Mouse (Mus musculus) brain, embryonic 14.5 days (tissue): Measurements from ENCODE around the gene Pdlim7. TPM values are rescaled to one million over a fixed set of nuclear protein-coding genes. Genes with fewer than 3 reads are reported as not detected.

ENCODE experiments used
- DNase-seq: peaks from one replicate; pipeline ENCODE4 v3.0.0-alpha.2; 2011; ENCODE audit warnings: low read depth
- CTCF ChIP-seq: fragments of 200-500 bp; IDR thresholded peaks from 2 replicates; pipeline ENCODE4 v1.5.1; 2012; ENCODE audit warnings: inconsistent platforms, mild to moderate bottlenecking, moderate library complexity, borderline replicate concordance; ENCODE audit not compliant: insufficient read depth, insufficient read length; ENCODE audit errors: extremely low read depth
- POLR2A ChIP-seq: fragments of 200-500 bp; IDR thresholded peaks from 2 replicates; pipeline ENCODE4 v1.6.1; 2012; ENCODE audit warnings: mild to moderate bottlenecking, inconsistent platforms, borderline replicate concordance; ENCODE audit not compliant: poor library complexity, insufficient read depth, insufficient read length, severe bottlenecking; ENCODE audit errors: extremely low read depth
- polyA plus RNA-seq: library from polyadenylated mRNA; depleted of rRNA; stranded (reverse); fragments of >200 nt; gene quantifications from 2 replicates; pipeline ENCODE4 v1.2.3, GENCODE M21; 2012

Pdlim7 gene
- polyA plus RNA-seq, 1 experiment: 118 TPM

GRCm38 (mm10) chr13:55468851-55469560, 44.5 kb downstream of the Pdlim7 start:
- peak; percentile 61 for DNase-seq
- TF ChIP-seq CTCF (peak; percentile 47; the same call in 1 of the 2 replicates), POLR2A (no peak)

GRCm38 (mm10) chr13:55465830-55466440, 47.5 kb downstream of the Pdlim7 start:
- TF ChIP-seq POLR2A (no peak), CTCF (no peak)
- DNase-seq: no peak

- DNase-seq: peak; percentile 47
- TF ChIP-seq POLR2A (no peak), CTCF (no peak)
Observed at GRCm38 (mm10) chr13:55465184-55465583, 48.3 kb downstream of the Pdlim7 start.

- DNase-seq: peak; percentile 93
- TF ChIP-seq CTCF (no peak), POLR2A (peak; percentile 79)
Observed at GRCm38 (mm10) chr13:55464027-55464884, 49.2 kb downstream of the Pdlim7 start, which contains the start of gene Prr7. Gene Prr7 (plus strand): TSS chr13:55464267.

- no peak for DNase-seq
- TF ChIP-seq CTCF (no peak), POLR2A (no peak)
Observed at GRCm38 (mm10) chr13:55463399-55464026, 50.0 kb downstream of the Pdlim7 start.

GRCm38 (mm10) chr13:55462965-55463364, 50.5 kb downstream of the Pdlim7 start:
- no peak for DNase-seq
- TF ChIP-seq POLR2A (no peak), CTCF (no peak)

- no peak for DNase-seq
- TF ChIP-seq POLR2A (no peak), CTCF (no peak)
Observed at GRCm38 (mm10) chr13:55451785-55452549, 61.5 kb downstream of the Pdlim7 start.

GRCm38 (mm10) chr13:55451296-55451695, 62.2 kb downstream of the Pdlim7 start:
- TF ChIP-seq CTCF: no peak
- TF ChIP-seq POLR2A: no peak
- DNase-seq: no peak

- TF ChIP-seq POLR2A: no peak
- no peak for DNase-seq
Observed at GRCm38 (mm10) chr13:55450511-55450980, 62.9 kb downstream of the Pdlim7 start.

GRCm38 (mm10) chr13:55449679-55450441, 63.6 kb downstream of the Pdlim7 start:
- DNase-seq: no peak

More at GRCm38 (mm10) chr13:55449679-55450441, 63.6 kb downstream of the Pdlim7 start:
- TF ChIP-seq CTCF (no peak), POLR2A (no peak)
